Mouse (Mus musculus) embryonic fibroblast, embryonic 13.5 days (primary cell): ENCODE measurements around the gene Gsdma3. TPM values are rescaled to one million over a fixed set of nuclear protein-coding genes. Genes with fewer than 3 reads are reported as not detected.
A peak's percentile ranks its signal among the peaks of the same experiment; 100 is the strongest.

Source experiments
- H3K27ac ChIP-seq: 2 replicates; pipeline ENCODE4 v1.5.1; 2012; ENCODE audit warnings: low read length, control low read depth, inconsistent platforms; ENCODE audit not compliant: insufficient read depth
- H3K4me1 ChIP-seq: 2 replicates; pipeline ENCODE4 v1.6.1; 2011; ENCODE audit warnings: low read length; ENCODE audit not compliant: control insufficient read depth, insufficient read depth
- H3K4me3 ChIP-seq: 2 replicates; pipeline ENCODE4 v1.5.1; 2011; ENCODE audit warnings: mild to moderate bottlenecking, control low read depth, low read length; ENCODE audit not compliant: insufficient read depth
- CTCF ChIP-seq: IDR thresholded peaks from 2 replicates; pipeline ENCODE4 v1.5.1; 2011; ENCODE audit warnings: mild to moderate bottlenecking, control low read depth, low read length, moderate library complexity, borderline replicate concordance; ENCODE audit not compliant: insufficient read depth
- POLR2A ChIP-seq: IDR thresholded peaks from 2 replicates; pipeline ENCODE4 v1.6.1; 2011; ENCODE audit warnings: low read depth, mild to moderate bottlenecking, control low read depth, low read length, moderate library complexity
- polyA plus RNA-seq: library from polyadenylated mRNA; stranded (reverse); fragments of >200 nt; gene quantifications from 2 replicates; pipeline ENCODE4 v1.2.4, GENCODE M21; 2011; ENCODE audit warnings: low read depth; ENCODE audit not compliant: missing spikeins, insufficient read length

Gsdma3 gene
- polyA plus RNA-seq, 1 experiment = not detected

DNA sequence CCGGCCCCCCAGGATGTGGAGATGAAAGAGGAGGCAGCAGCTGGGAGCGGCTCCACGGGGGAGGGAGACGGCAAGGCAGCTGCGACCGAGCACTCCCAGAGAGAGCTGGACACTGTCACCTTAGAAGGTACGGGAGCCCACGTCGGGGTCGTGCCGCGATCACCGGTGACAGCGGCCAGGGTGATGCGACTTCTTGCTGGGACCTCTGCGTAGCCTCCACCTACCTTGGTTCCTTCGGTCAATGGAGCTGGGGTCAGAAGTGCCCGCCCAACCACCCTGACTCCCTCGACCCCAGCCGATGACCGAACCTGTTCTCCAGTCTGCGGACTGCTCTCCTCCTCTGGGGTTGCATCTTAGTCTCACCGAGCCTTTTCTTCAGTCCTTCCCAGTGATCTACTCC, 56.7 kb downstream of the Gsdma3 start:
- H3K27ac ChIP-seq = no peak overlapping the region
- TF ChIP-seq POLR2A (no peak), CTCF (no peak)
- H3K4me3 ChIP-seq = peak overlapping the region; percentile 100
- H3K4me1 ChIP-seq = 0 out of 2 replicates have a peak, but pooled peaks cover 2% of the 10 kb centered on the region

GRCm38 (mm10) chr11:98685642-98686041, 59.5 kb downstream of the Gsdma3 start:
- no peak overlapping the region for H3K4me3 ChIP-seq
- TF ChIP-seq POLR2A (no peak), CTCF (no peak)
- H3K4me1 ChIP-seq = 0 out of 2 replicates have a peak, but pooled peaks cover 2% of the 10 kb centered on the region
- no peak overlapping the region for H3K27ac ChIP-seq

DNA sequence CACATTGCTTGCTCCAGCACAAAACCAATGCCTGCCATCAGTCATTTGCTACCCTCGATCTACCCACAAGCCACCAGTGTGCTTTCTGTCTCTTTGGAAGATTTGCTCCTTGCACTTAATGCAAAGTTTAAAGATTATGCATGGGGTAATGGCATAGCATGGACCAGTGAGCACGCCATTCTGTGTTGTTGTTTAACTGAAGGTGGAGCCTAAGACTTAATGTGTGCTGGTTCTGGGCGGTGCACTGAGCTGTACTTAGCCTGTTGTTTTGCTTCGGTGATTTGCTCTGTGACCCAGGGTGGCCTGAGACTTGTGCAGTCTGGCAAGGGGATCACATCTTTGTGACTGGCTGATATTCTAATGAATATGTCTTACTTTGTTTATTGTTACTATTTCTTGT, 60.8 kb downstream of the Gsdma3 start:
- no peak overlapping the region for H3K27ac ChIP-seq
- TF ChIP-seq CTCF (no peak), POLR2A (no peak)

More for the DNA sequence above, 60.8 kb downstream of the Gsdma3 start:
- Histone ChIP-seq H3K4me1 (0 out of 2 replicates have a peak, but pooled peaks cover 2% of the 10 kb centered on the region), H3K4me3 (no peak overlapping the region)

Other genes starting within 250 kb of the Gsdma3 start
- not detected in 2 replicates for gene Tcap, start 242.5 kb upstream of the Gsdma3 start, polyA plus RNA-seq
- gene Pnmt, start 239.9 kb upstream of the Gsdma3 start, polyA plus RNA-seq = not detected in 2 replicates
- 3.6 and 4.1 TPM in 2 replicates for gene Pgap3, start 225.9 kb upstream of the Gsdma3 start, polyA plus RNA-seq
- gene Erbb2, start 213.9 kb upstream of the Gsdma3 start, polyA plus RNA-seq = 15.3 and 17.8 TPM in 2 replicates
- 47.2 and 54.3 TPM in 2 replicates for gene Mien1, start 187.4 kb upstream of the Gsdma3 start, polyA plus RNA-seq
- not detected in 2 replicates for gene Grb7, start 180.0 kb upstream of the Gsdma3 start, polyA plus RNA-seq
- gene Ikzf3, start 80.3 kb upstream of the Gsdma3 start, polyA plus RNA-seq = not detected in 2 replicates
- not detected in 2 replicates for gene Zpbp2, start 75.3 kb upstream of the Gsdma3 start, polyA plus RNA-seq
- 47.7 and 51.9 TPM in 2 replicates for gene Ormdl3, start 39.0 kb upstream of the Gsdma3 start, polyA plus RNA-seq
- not detected in 2 replicates for gene Lrrc3c, start 28.1 kb upstream of the Gsdma3 start, polyA plus RNA-seq
- gene Gm12355, start 699 bp upstream of the Gsdma3 start, polyA plus RNA-seq = 7.2 and 8.9 TPM in 2 replicates
- gene Gsdma2, start 20.4 kb downstream of the Gsdma3 start, polyA plus RNA-seq = not detected in 2 replicates
- gene Gsdma, start 38.0 kb downstream of the Gsdma3 start, polyA plus RNA-seq = not detected in 2 replicates
- gene Psmd3, start 56.2 kb downstream of the Gsdma3 start, polyA plus RNA-seq = 86.7 and 91.8 TPM in 2 replicates
- gene Csf3, start 74.9 kb downstream of the Gsdma3 start, polyA plus RNA-seq = 0.35 TPM in 1 of 2 replicates, not detected in the other
- 50.1 and 58.1 TPM in 2 replicates for gene Med24, start 103.1 kb downstream of the Gsdma3 start, polyA plus RNA-seq
- 66.0 and 83.9 TPM in 2 replicates for gene Thra, start 114.3 kb downstream of the Gsdma3 start, polyA plus RNA-seq
- gene Nr1d1, start 149.0 kb downstream of the Gsdma3 start, polyA plus RNA-seq = 18.7 and 23.7 TPM in 2 replicates
- gene Msl1, start 169.2 kb downstream of the Gsdma3 start, polyA plus RNA-seq = 77.7 and 83.8 TPM in 2 replicates
- gene Casc3, start 178.5 kb downstream of the Gsdma3 start, polyA plus RNA-seq = 29.7 and 36.7 TPM in 2 replicates
- 1.6 and 2.0 TPM in 2 replicates for gene Rapgefl1, start 210.4 kb downstream of the Gsdma3 start, polyA plus RNA-seq
- 10.7 and 11.4 TPM in 2 replicates for gene Wipf2, start 237.3 kb downstream of the Gsdma3 start, polyA plus RNA-seq